Mouse (Mus musculus) layer of hippocampus, adult 8-10 months (tissue): Measurements from ENCODE around the gene Olfr715. TPM values are rescaled to one million over a fixed set of nuclear protein-coding genes. Genes with fewer than 3 reads are reported as not detected.
"Not testable (repeated sequence)": the region's sequence is repeated elsewhere in the genome, so short reads cannot be mapped to it uniquely, and the experiment has no call there.

ENCODE experiments used
- DNase-seq, 2 experiments: peaks; one replicate each; pipeline ENCODE4 v3.0.0; 2022; ENCODE audit warnings: low spot score in 2 of 2
- total RNA-seq, 4 experiments: library from RNA; stranded (reverse); gene quantifications; 2 replicates each; pipeline ENCODE4 v1.2.4; 2022

The Olfr715 gene
- not detected for total RNA-seq

DNA sequence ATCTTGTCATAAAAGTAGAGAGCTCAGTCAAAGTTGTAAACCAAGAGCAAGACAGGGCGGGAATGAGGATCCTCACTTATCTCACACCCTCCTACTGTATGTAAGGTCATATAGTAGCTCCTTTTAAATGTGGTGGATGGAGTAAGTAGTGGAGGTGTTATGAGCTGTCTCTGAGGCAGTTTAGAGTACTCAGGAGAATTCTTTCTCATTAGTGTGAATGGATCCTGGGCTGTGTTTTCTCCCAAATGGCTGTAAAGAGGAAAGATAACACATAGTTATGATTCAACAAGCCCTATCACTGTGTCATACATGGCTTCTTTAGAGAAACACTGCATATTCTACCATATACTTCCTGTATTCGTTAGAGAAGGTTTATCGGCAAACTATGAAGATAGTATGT lies at the start of gene Olfr715:
Olfr715 (minus strand) TSS at position 101 of the 400 bp plus-strand sequence.
- DNase-seq: not testable (repeated sequence)

DNA sequence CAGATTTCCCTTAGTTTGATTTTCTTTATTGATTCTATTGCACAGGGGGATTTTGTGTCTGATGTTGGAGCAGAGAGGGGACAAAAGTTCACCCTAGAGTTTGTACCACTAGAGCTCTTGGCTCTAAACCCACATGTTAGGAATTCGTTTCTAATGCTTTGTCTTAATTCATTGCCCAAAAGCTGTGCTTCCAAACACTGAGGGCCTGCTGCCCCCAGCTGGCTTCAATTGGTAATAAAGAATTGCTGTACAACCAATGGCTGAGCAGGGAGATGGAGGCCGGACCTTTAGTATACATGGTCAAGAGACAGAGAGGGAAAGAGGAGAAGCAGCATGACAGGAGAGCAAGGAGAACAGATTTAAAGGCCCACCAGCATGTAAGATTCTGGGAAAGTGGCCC lies 49.5 kb upstream of the Olfr715 start:
- no peak for DNase-seq

- DNase-seq: no peak
Observed at GRCm38 (mm10) chr7:107166690-107167089, 35.8 kb upstream of the Olfr715 start, which contains the start of gene Nlrp14. Gene Nlrp14, plus strand, starts transcription at chr7:107166990.

DNA sequence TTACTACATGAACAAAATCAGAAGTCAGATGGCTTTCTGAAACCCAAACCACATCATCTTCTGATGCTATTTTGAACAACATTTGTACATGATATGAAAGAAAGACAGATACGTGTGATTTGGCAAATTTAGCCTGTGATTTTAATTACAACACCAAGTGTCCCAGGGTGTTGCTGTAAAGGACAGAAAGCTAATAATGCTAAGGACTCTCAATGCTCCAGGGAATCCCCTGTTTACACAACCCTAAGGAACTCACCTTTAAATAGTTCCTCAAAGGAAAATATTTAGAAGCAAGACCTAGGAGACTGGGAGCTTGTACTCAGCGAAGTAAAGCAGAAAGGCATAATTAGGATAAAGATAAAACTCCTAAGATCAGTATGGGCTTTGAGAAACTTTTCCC lies 7.1 kb upstream of the Olfr715 start, which contains the start of gene Olfr716:
Olfr716 (plus strand) TSS at position 301 of the 400 bp plus-strand sequence.
- DNase-seq: not testable (repeated sequence)

DNA sequence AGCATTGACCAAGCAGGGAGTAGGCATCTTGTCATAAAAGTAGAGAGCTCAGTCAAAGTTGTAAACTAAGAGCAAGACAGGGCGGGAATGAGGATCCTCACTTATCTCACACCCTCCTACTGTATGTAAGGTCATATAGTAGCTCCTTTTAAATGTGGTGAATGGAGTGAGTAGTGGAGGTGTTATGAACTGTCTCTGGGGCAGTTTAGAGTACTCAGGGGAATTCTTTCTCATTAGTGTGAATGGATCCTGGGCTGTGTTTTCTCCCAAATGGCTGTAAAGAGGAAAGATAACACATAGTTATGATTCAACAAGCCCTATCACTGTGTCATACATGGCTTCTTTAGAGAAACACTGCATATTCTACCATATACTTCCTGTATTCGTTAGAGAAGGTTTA lies 20.6 kb downstream of the Olfr715 start, which contains the start of gene Olfr715b:
Olfr715b (minus strand) TSS at position 101 of the 400 bp plus-strand sequence.
- DNase-seq: not testable (repeated sequence)

DNA sequence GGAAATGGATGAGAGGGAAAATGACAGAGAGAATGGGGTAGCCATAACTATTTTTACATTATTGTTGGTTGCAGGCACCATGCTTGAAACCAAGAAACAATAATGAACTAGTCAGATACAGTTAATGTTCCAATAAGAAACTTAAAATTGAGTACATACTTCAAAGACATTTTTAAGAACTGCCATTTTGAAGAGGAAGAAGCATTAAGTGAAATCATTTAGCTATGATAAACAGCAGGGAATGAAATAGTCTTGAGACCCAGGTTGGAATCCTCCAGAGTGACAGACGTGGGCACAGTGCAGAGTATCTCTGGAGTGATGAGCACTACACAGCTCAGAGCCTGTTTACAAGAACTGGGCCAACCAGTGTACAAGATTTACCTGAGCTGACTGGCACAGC lies 38.0 kb downstream of the Olfr715 start, which contains the start of gene Olfr17:
Olfr17 (plus strand) TSS at position 301 of the 400 bp plus-strand sequence.
- no peak for DNase-seq

Other genes with a start within 250 kb of the Olfr715 start
- not detected for gene Olfr706, start 242.9 kb downstream of the Olfr715 start, total RNA-seq
- not detected for gene Olfr707, start 229.8 kb downstream of the Olfr715 start, total RNA-seq
- not detected for gene Olfr1532-ps1, start 223.1 kb downstream of the Olfr715 start, total RNA-seq
- not detected for gene Olfr709-ps1, start 198.9 kb downstream of the Olfr715 start, total RNA-seq
- gene Olfr710, start 182.8 kb downstream of the Olfr715 start, total RNA-seq: not detected
- under 1 TPM in 1 of 4 experiments, not detected in 3; 0.12 TPM for gene Olfr6, start 167.1 kb downstream of the Olfr715 start, total RNA-seq
- gene Olfr711, start 155.6 kb downstream of the Olfr715 start, total RNA-seq: not detected
- not detected for gene Olfr2, start 125.0 kb downstream of the Olfr715 start, total RNA-seq
- not detected for gene Olfr713, start 99.9 kb downstream of the Olfr715 start, total RNA-seq
- not detected for gene Olfr714, start 60.1 kb downstream of the Olfr715 start, total RNA-seq
- gene Olfr17, start 37.9 kb downstream of the Olfr715 start, total RNA-seq: not detected
- not detected for gene Olfr715b, start 20.7 kb downstream of the Olfr715 start, total RNA-seq
- not detected for gene Olfr716, start 7.2 kb upstream of the Olfr715 start, total RNA-seq
- not detected for gene Nlrp14, start 35.9 kb upstream of the Olfr715 start, total RNA-seq
- gene Rbmxl2, start 78.4 kb upstream of the Olfr715 start, total RNA-seq: not detected
- gene Syt9, start 239.6 kb upstream of the Olfr715 start, total RNA-seq: 1 to 10 TPM; 4.7 to 6.4 (median 6.0) TPM